Mouse (Mus musculus) kidney, embryonic 15.5 days (tissue): Measurements from ENCODE around the gene Spint2. TPM values are rescaled to one million over a fixed set of nuclear protein-coding genes. Genes with fewer than 3 reads are reported as not detected.

Experiments
- ATAC-seq: fragments of 200-750 bp; cut with Nextera tagmentation; replicated peaks from 2 replicates; pipeline ENCODE4 v1.8.0; 2017; ENCODE audit warnings: moderate TSS enrichment; ENCODE audit not compliant: low FRiP score
- H3K27ac ChIP-seq: fragments of 300-500 bp; sonication (generic); 2 replicates; pipeline ENCODE4 v1.5.1; 2015; ENCODE audit warnings: mild to moderate bottlenecking, inconsistent platforms
- H3K27me3 ChIP-seq: fragments of 300-500 bp; sonication (generic); 2 replicates; pipeline ENCODE4 v1.6.1; 2015; ENCODE audit warnings: inconsistent platforms
- H3K36me3 ChIP-seq: fragments of 300-500 bp; sonication (generic); 2 replicates; pipeline ENCODE4 v1.6.1; 2015; ENCODE audit warnings: inconsistent platforms
- H3K4me1 ChIP-seq: fragments of 300-500 bp; sonication (generic); 2 replicates; pipeline ENCODE4 v1.6.1; 2015; ENCODE audit warnings: inconsistent platforms
- H3K4me2 ChIP-seq: fragments of 300-500 bp; sonication (generic); 2 replicates; pipeline ENCODE4 v1.6.1; 2015; ENCODE audit warnings: moderate library complexity, mild to moderate bottlenecking, inconsistent platforms
- H3K4me3 ChIP-seq: fragments of 300-500 bp; sonication (generic); replicated peaks from 2 replicates; pipeline ENCODE4 v1.5.1; 2015; ENCODE audit warnings: mild to moderate bottlenecking, inconsistent platforms
- H3K9ac ChIP-seq: fragments of 300-500 bp; sonication (generic); 2 replicates; pipeline ENCODE4 v1.6.1; 2015; ENCODE audit warnings: mild to moderate bottlenecking, inconsistent platforms
- H3K9me3 ChIP-seq: fragments of 300-500 bp; sonication (generic); replicated peaks from 2 replicates; pipeline ENCODE4 v1.6.1; 2016; ENCODE audit warnings: inconsistent platforms
- WGBS: fragments of 180-500 bp; shearing (Covaris S2); methylation state at CpG from one replicate; pipeline ENCODE4 v1.1.7; 2015; ENCODE audit warnings: mixed read lengths; 5-methylcytosine and 5-hydroxymethylcytosine counted together
- polyA plus RNA-seq: library from polyadenylated mRNA; unstranded; fragments of >200 nt; fragmentation: Nextera tagmentation; extraction: Ambion mirVana; gene quantifications from 2 replicates; pipeline ENCODE4 v1.2.1, GENCODE M21; 2015

Gene Spint2
- polyA plus RNA-seq, 1 experiment from 2014 or later = 236 TPM

DNA sequence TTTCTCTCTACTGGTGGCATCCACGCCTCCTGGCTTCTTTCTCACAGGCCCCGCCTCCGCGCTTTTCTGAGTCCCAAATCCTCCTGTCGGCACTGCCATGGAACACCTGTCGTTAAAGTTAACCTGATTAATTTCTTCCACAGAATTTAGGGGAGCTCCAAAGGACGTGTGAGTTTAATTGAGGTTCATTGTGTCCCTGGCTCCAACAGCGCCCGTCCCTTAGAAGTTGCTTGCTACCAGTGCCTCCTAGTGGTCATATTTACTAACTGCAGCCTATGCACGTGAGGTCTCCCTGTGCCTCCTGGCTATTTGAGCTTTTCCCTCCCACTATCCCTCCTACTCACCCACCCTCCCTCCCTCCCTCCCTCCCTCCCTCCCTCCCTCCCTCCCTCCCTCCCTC is 15.3 kb upstream of the Spint2 start:
- no peak for ATAC-seq
- 0 out of 2 replicates have a peak overlapping the region, but pooled peaks have one; percentile 36 for H3K4me2 ChIP-seq
- peaks cover 25% of the 10 kb centered on the region for H3K4me1 ChIP-seq
- no peaks in the 10 kb centered on the region for H3K9me3 ChIP-seq
- H3K4me3 ChIP-seq = no peak overlapping the region
- no peak overlapping the region for H3K27ac ChIP-seq
- no peak overlapping the region for H3K9ac ChIP-seq
- 10% methylated on average over 10 of the region's 10 CpGs for WGBS
- H3K27me3 ChIP-seq = peaks cover 7% of the 10 kb centered on the region
- no peaks in the 10 kb centered on the region for H3K36me3 ChIP-seq

DNA sequence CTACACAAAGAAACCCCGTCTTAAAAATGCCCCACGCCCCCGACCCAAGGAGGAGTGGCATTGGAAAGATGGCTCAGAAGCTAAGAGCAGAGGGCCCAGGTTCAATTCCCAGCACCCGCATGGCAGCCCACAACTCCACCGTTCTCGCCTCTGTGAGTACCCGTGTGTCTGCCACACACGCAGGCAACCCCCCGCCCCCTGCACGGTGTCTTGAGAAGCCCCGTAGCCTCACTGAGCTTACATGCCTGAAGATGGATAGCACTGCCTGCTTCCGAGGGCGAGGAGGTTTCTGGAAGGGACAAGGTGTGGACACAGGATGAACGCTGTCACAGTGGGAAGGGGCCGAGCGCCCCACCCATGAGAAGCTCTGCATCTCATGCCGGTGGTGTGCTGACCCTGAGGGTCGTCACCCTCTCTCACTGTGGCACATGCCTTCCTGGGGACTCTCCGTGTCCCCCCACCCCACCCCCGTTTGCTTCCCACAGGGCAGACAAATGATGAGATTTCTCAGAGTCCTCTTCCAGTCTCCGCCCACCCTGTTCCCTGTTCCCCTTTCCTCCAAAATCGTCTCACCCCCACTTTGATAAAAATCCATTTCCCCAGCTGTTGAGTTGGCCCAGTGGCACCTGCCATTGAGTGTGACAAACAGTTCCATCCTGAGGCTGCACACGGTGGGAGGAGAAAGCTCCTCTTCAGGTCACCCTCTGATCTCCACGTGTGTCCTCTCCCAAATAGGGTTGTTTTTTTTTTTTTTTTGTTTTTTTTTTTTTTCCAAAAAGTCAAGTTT is 14.3 kb upstream of the Spint2 start:
- H3K27ac ChIP-seq = no peak overlapping the region
- no peak overlapping the region for H3K4me2 ChIP-seq
- H3K4me3 ChIP-seq = no peak overlapping the region
- H3K4me1 ChIP-seq = peaks cover 32% of the 10 kb centered on the region
- no peaks in the 10 kb centered on the region for H3K9me3 ChIP-seq
- H3K36me3 ChIP-seq = no peaks in the 10 kb centered on the region
- 79% methylated on average over 24 of the region's 24 CpGs for WGBS
- no peak overlapping the region for H3K9ac ChIP-seq
- H3K27me3 ChIP-seq = 0 out of 2 replicates have a peak, but pooled peaks cover 3% of the 10 kb centered on the region
- ATAC-seq = no peak

DNA sequence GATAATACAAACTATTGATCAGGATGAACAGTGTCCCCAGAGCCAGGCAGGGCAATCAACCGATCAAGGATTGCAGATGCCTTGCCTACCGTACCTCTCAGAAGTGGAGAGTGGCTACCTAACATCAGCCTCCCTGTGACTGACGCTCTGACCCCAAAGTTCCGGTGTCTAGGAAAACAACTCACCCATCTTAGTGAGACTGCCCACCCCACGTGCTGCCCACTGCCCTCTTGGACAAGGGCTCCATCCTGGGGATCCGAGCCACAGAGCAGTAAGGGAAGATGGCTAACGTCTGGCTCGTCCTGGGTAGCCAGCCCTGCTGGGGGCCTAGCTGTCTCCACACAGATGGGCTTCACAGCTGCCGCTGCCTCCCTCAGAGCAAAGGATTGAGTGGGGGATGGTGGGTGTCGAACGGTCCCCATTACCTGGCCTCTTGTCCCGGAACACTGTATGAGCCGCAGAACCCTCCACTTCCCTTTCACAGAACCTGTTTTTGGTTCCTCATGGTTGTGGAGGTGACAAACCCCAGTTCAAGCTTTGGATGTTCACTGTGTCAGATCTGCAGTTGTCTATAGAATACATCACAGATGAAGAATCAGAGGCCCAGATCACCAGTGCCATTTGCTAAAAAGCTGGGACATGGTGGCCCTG is 12.5 kb upstream of the Spint2 start:
- 69% methylated on average over 13 of the region's 13 CpGs for WGBS

DNA sequence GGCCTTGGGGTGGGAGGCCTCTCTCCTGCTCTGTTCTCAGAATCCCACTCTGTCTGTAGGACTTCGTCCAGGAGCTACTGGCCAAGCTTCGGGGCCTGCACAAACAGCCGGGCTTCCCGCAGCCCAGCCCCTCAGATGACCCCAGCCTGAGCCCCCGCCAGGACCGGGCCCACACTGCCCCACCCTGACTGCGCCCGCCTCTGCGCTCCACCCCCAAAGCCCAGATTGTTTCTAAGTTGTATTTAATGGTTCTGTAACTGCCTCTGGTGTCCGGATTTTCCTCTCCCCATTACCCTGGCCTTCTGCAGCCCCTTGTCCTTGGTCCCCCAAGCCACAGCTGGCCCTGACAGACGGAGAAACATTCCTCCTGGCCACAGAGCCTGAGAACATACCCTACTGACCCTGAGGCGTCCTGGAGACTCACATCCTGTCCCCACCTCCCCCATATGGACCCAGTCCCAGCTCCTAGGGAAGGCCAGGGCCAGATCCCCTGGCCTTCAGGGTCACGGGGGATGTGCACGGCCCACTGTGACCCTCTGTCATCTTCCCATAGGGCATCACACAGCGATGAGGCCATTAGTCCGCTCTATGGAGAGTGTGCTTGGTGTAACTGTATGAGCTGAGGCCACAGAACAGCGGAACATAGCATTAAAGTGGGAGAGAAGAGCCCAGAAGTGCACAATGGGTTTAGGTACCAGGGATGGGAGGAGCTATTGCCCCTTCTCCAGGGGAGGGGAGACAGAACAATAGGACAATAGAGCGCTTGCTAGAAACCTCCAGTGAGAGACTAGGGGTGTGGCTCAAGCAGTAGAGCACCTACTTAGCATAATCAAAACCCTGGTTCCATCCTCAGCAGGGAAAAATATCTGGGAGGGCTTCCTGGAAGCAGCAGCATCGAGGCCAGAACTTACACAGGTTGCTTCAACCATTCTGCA is 11.7 kb upstream of the Spint2 start:
- no peaks in the 10 kb centered on the region for H3K36me3 ChIP-seq
- H3K27ac ChIP-seq = peak overlapping the region; percentile 79
- H3K9me3 ChIP-seq = no peaks in the 10 kb centered on the region
- 0 out of 2 replicates have a peak, but pooled peaks cover 5% of the 10 kb centered on the region for H3K27me3 ChIP-seq
- H3K4me2 ChIP-seq = no peak overlapping the region
- no peak overlapping the region for H3K9ac ChIP-seq
- no peak overlapping the region for H3K4me3 ChIP-seq
- 0 out of 2 replicates have a peak, but pooled peaks have one; percentile 30 for ATAC-seq
- peaks cover 57% of the 10 kb centered on the region for H3K4me1 ChIP-seq
- 26% methylated on average over 19 of the region's 19 CpGs for WGBS

More for the DNA sequence above, 12.5 kb upstream of the Spint2 start:
- H3K4me3 ChIP-seq = no peak overlapping the region
- ATAC-seq = no peak
- no peaks in the 10 kb centered on the region for H3K9me3 ChIP-seq
- 0 out of 2 replicates have a peak overlapping the region, but pooled peaks have one; percentile 79 for H3K27ac ChIP-seq
- H3K27me3 ChIP-seq = 0 out of 2 replicates have a peak, but pooled peaks cover 5% of the 10 kb centered on the region
- H3K4me1 ChIP-seq = peaks cover 50% of the 10 kb centered on the region
- no peak overlapping the region for H3K4me2 ChIP-seq
- H3K36me3 ChIP-seq = no peaks in the 10 kb centered on the region
- no peak overlapping the region for H3K9ac ChIP-seq

DNA sequence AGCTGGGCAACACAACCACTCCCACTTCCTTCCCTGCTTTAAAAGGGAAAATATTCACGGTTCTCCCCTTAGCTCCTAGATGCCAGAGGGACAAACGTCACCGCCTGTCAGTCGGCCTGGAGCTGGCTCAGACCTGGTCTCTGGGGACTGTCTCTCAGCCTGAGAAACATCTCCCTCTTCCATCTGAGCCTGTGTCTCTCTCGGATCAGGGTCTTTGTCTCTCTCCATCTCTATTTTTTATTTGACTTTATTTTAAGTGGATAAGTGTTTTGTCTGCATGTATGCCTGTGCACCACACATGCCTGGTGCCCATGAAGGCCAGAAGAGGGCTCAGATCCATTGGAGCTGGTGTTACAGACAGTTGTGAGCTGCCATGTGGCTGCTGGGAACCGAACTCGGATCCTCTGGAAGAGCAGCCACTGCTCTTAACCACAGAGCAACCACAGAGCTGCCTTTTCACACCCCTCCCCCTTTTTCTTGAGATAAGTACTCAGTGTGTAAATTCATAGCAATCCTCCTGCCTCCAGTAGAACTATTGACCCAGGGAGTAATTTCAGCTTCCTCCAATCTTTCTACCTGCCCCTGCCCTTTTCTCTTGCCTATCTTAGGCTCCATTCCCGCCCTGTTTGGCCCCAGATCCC is 10.9 kb upstream of the Spint2 start:
- ATAC-seq = no peak
- 19% methylated on average over 8 of the region's 8 CpGs for WGBS
- Histone ChIP-seq H3K27ac (peak overlapping the region; percentile 79), H3K4me1 (peaks cover 61% of the 10 kb centered on the region), H3K27me3 (peaks cover 8% of the 10 kb centered on the region), H3K36me3 (no peaks in the 10 kb centered on the region), H3K4me3 (no peak overlapping the region), H3K9ac (no peak overlapping the region), H3K9me3 (no peaks in the 10 kb centered on the region), H3K4me2 (peak overlapping the region; percentile 96; the same call in 1 of the 2 replicates)

DNA sequence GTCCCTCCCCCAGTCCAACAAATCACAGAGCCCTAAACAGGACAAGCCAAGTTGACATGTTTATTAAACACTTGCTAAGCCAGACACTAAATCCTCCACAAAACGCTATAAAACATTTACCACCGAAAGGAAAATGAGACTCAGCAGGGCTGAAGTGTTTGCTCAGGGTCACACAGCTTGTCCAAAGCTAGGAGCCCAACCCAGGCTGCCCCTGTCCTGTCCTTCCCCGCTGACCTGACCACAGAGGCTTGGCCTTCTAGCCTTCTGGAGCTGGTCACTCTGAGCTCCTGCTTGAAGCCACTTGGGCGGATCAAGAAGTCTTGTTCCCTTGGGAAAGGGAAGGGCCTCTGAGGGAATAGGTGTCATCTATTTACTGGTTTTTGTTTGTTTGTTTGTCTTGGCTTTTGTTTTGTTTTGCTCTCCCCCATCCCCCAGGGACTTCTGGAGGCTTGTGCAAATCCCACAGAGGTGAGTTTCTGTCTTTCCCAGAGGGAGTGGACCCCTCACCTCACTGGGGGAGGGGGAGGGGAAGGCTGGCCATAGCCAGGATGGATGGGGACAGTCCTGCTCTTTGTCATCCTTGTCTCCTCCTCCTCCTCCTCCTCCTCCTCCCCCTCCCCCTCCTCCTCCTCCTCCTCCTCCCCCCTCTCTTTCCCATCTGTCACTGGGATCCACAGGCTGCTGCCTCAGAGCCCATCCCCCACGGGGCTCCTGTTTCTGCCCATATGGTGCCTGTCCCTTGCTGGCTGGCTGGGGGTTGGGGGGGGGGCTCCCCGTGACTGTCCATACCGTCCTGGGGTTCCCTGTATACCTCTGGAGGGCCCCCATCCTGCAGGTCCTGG is 10.1 kb upstream of the Spint2 start:
- peaks cover 14% of the 10 kb centered on the region for H3K27me3 ChIP-seq
- no peak overlapping the region for H3K9ac ChIP-seq
- H3K4me2 ChIP-seq = peak overlapping the region; percentile 96

DNA sequence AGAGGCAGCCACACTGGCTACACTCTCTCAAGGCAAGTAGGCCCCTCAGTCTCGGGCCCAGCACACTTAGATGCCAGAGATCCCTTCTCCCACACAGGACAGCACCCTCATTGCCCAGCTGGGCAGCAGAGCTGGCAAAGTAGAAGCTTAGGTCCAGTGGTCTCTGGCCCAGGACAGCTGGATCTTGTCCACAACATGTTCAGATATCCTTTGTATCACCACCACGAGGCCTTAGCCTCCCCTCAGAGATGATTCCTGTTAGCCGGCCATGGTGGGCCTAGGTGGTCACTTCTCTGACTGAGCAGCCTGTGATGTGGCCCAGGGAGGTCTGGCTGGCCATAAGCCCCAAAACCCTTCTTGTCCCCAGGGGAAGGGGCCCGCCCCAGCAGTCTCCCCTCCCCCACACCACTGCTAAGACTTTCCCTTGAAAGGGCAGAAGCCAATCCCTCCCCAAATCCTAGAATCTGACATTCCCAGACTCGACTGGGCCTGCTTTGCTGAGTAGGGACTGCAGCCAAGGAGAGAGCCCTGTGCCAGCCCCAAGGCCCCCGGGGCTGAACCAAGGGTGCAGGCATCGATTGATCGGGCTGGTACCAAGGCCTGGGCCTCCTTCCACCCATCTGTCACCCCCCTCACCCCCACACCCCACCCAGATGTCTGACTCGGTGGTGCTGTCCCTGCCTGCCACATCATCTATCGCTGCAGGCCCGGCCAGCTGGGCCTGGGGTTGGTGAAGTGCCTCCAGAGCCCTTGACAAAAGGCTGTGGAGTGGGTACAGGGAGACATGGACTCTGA is 9.2 kb upstream of the Spint2 start:
- H3K4me3 ChIP-seq = peak overlapping the region; percentile 61
- WGBS = 37% methylated on average over 11 of the region's 11 CpGs
- no peaks in the 10 kb centered on the region for H3K36me3 ChIP-seq
- no peak for ATAC-seq
- peaks cover 21% of the 10 kb centered on the region for H3K27me3 ChIP-seq
- H3K9ac ChIP-seq = no peak overlapping the region
- peak overlapping the region; percentile 96 for H3K4me2 ChIP-seq
- peaks cover 58% of the 10 kb centered on the region for H3K4me1 ChIP-seq
- no peaks in the 10 kb centered on the region for H3K9me3 ChIP-seq
- peak overlapping the region; percentile 80 for H3K27ac ChIP-seq

More for the DNA sequence above, 10.1 kb upstream of the Spint2 start:
- Histone ChIP-seq H3K9me3 (no peaks in the 10 kb centered on the region), H3K4me1 (peaks cover 59% of the 10 kb centered on the region), H3K4me3 (peak overlapping the region; percentile 61), H3K27ac (peak overlapping the region; percentile 80), H3K36me3 (no peaks in the 10 kb centered on the region)
- ATAC-seq = 0 out of 2 replicates have a peak, but pooled peaks have one; percentile 20
- WGBS = 7% methylated on average over 6 of the region's 7 CpGs

DNA sequence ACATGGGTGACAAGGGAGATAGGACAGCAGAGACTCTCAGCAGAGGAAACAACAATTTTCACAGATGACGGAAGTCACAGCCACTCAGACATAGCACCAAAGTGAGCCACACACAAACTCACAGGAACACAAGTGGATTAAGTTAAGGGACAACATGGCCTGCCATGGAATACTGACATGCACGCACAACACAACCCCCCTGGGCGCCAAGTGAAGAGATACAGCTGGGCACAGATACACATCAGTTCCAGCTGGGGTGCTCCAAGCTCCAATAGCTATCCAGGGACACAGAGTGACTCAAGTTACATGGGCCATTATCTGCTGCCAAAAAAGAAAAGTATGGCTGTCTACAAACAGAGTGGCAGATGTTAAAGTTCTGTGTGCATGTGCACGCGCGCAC is 8.1 kb upstream of the Spint2 start:
- H3K4me1 ChIP-seq = peaks cover 58% of the 10 kb centered on the region
- 47% methylated on average over 6 of the region's 6 CpGs for WGBS
- peak overlapping the region; percentile 80 for H3K27ac ChIP-seq
- H3K9ac ChIP-seq = peak overlapping the region; percentile 62; the same call in 1 of the 2 replicates
- ATAC-seq = no peak
- peak overlapping the region; percentile 96 for H3K4me2 ChIP-seq
- peak overlapping the region; percentile 61 for H3K4me3 ChIP-seq
- no peaks in the 10 kb centered on the region for H3K9me3 ChIP-seq
- peaks cover 31% of the 10 kb centered on the region for H3K27me3 ChIP-seq
- no peaks in the 10 kb centered on the region for H3K36me3 ChIP-seq

DNA sequence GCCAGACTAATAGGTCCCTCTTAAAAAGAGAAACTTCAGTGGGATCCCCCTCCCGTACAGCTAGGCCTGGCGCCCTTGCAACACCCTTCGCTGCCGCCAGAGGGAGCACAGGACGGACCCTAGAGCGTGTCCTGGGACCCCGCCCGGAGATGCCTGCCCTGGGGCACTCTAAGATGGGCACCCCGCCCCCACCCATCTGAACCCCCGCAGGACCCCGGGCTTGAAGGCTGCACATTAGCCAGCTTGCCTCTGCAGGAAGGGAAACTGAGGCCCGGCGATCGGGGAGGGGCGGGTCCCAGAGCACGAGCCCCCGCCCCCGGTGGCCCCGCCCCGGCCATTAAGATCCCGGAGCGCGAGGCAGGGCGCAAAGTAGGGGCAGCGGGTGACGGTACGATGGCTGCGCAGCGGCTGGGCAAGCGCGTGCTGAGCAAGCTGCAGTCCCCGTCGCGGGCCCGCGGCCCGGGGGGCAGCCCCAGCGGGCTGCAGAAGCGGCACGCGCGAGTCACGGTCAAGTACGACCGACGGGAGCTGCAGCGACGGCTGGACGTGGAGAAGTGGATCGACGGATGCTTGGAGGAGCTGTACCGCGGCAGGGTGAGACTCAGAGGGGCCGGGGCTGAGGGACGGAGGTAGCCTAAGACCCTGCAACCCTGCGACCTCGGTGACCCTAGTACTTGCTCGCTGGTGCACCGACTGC is 7.4 kb upstream of the Spint2 start, which contains the start of gene Ppp1r14a:
Ppp1r14a (plus strand) TSS at position 367 of the 697 bp plus-strand sequence.
- under 1% methylated on average over 59 of the region's 59 CpGs for WGBS
- Histone ChIP-seq H3K4me3 (peak within 1 kb of the TSS; percentile 61), H3K27ac (peak within 1 kb of the TSS; percentile 80), H3K4me1 (peaks cover 58% of the 10 kb centered on the region), H3K27me3 (peaks cover 35% of the 10 kb centered on the region), H3K9me3 (no peaks in the 10 kb centered on the region), H3K9ac (peak within 1 kb of the TSS; percentile 62), H3K4me2 (peak within 1 kb of the TSS; percentile 96), H3K36me3 (no peaks in the 10 kb centered on the region)
- peak; percentile 44; the same call in 1 of the 2 replicates for ATAC-seq
